Mouse (Mus musculus) thymus, adult 2 months (tissue): ENCODE measurements around the gene N4bp2l2.

ENCODE experiments used
- CTCF ChIP-seq: fragments of 200-500 bp; IDR thresholded peaks from 2 replicates; pipeline ENCODE4 v1.5.1; 2012; ENCODE audit warnings: mild to moderate bottlenecking, control low read depth, low read length, moderate library complexity, borderline replicate concordance; ENCODE audit not compliant: control insufficient read depth, poor library complexity, insufficient read depth; ENCODE audit errors: extremely low read depth
- POLR2A ChIP-seq: fragments of 200-500 bp; IDR thresholded peaks from 2 replicates; pipeline ENCODE4 v1.6.1; 2012; ENCODE audit warnings: mild to moderate bottlenecking, low read length, control low read depth, moderate library complexity; ENCODE audit not compliant: control insufficient read depth, poor library complexity, insufficient read depth; ENCODE audit errors: extremely low read depth

DNA sequence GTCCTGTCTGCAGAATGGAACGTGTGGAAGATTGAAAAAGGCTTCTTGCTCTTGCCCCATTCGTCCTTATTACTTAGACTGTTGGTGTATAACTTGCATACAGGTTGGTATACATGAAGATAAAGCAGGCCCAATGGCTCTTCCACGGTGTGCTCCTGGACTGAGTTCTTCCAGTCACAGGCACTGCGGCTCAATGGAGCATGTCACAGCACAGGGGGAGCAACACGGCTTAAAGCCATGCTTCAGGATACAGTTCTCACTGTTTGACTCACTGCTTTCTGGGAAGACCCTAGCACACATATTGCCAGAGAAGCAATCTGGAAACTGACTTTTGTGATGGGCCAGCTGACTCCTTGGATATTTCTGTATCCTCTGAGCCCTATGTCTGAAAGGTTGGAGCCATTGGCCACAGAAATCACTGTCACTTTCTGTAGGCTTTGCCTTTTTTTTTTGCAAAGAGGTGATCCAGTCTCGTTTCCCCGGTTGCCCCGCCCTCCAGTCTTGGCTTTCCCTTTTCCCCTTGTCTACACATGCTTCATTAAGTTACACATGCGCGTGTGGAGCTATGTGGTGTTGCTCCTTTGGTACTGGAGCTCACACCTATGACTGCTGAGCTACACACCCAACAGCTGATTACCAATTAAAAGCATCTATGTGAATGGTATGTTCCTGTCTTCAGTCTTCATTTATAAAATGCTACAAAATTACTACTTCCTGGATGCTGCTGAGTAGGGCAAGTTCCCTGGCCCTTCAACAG, 47.2 kb downstream of the N4bp2l2 start:
- TF ChIP-seq CTCF = no peak
- TF ChIP-seq POLR2A = no peak
